Mouse (Mus musculus) C2C12 (cell line): ENCODE measurements around the gene Frmpd4.

Source experiments
- CTCF ChIP-seq: IDR thresholded peaks from one replicate; pipeline ENCODE4 v1.5.1; 2011; ENCODE audit not compliant: control insufficient read depth, insufficient read depth, insufficient read length
- FOSL1 ChIP-seq: IDR thresholded peaks from one replicate; pipeline ENCODE4 v1.8.0; 2011; ENCODE audit warnings: mild to moderate bottlenecking, low read length; ENCODE audit not compliant: poor library complexity, insufficient read depth, severe bottlenecking
- MAX ChIP-seq: IDR thresholded peaks from one replicate; pipeline ENCODE4 v1.6.1; 2011; ENCODE audit warnings: mild to moderate bottlenecking, control low read depth
- MYOD1 ChIP-seq: IDR thresholded peaks from one replicate; pipeline ENCODE4 v1.6.1; 2011; ENCODE audit warnings: low read depth; ENCODE audit not compliant: control insufficient read depth, insufficient read length
- MYOG ChIP-seq: IDR thresholded peaks from one replicate; pipeline ENCODE4 v1.6.1; 2011; ENCODE audit not compliant: control insufficient read depth, insufficient read length; ENCODE audit errors: extremely low read depth
- USF1 ChIP-seq: IDR thresholded peaks from one replicate; pipeline ENCODE4 v1.6.1; 2011; ENCODE audit warnings: low read depth, mild to moderate bottlenecking, control low read depth, moderate library complexity

GRCm38 (mm10) chrX:167901046-167901445 lies 676.0 kb downstream of the Frmpd4 start:
- TF ChIP-seq CTCF (no peak), MYOG (no peak), MYOD1 (no peak), USF1 (no peak), FOSL1 (no peak), MAX (no peak)
